Mouse (Mus musculus): ENCODE measurements around the gene Pdxp.
"Not testable (repeated sequence)": the region's sequence is repeated elsewhere in the genome, so short reads cannot be mapped to it uniquely, and the experiment has no call there.

Gene Pdxp

GRCm38 (mm10) chr15:78913632-78914090, at the start of gene Pdxp:
TSS of gene Pdxp (plus strand) at chr15:78913919.
- peak; percentile 98 for DNase-seq

GRCm38 (mm10) chr15:78868398-78868797, 45.3 kb upstream of the Pdxp start:
- DNase-seq, result no peak

GRCm38 (mm10) chr15:78868826-78869233, 44.9 kb upstream of the Pdxp start:
- DNase-seq, result no peak

- DNase-seq, result no peak
Measured at GRCm38 (mm10) chr15:78869775-78870174, 43.9 kb upstream of the Pdxp start.

- DNase-seq, result no peak
Measured at GRCm38 (mm10) chr15:78872021-78872608, 41.6 kb upstream of the Pdxp start.

GRCm38 (mm10) chr15:78873803-78874435, 39.8 kb upstream of the Pdxp start:
- no peak for DNase-seq

- DNase-seq, result no peak
Measured at GRCm38 (mm10) chr15:78874989-78875388, 38.7 kb upstream of the Pdxp start.

- DNase-seq, result no peak
Measured at GRCm38 (mm10) chr15:78875537-78875936, 38.2 kb upstream of the Pdxp start.

GRCm38 (mm10) chr15:78876258-78876696, 37.4 kb upstream of the Pdxp start:
- peak; percentile 77 for DNase-seq

GRCm38 (mm10) chr15:78876991-78877809, 36.5 kb upstream of the Pdxp start, which contains the start of gene Gga1:
TSS of gene Gga1 (plus strand) at chr15:78877190.
- peak; percentile 97 for DNase-seq

- DNase-seq, result no peak
Measured at GRCm38 (mm10) chr15:78877810-78878390, 35.8 kb upstream of the Pdxp start.

GRCm38 (mm10) chr15:78878792-78879516, 34.8 kb upstream of the Pdxp start:
- not testable (repeated sequence) for DNase-seq

GRCm38 (mm10) chr15:78880432-78880831, 33.3 kb upstream of the Pdxp start:
- no peak for DNase-seq

GRCm38 (mm10) chr15:78881828-78882227, 31.9 kb upstream of the Pdxp start:
- DNase-seq, result no peak

- no peak for DNase-seq
Measured at GRCm38 (mm10) chr15:78889401-78889853, 24.3 kb upstream of the Pdxp start.

GRCm38 (mm10) chr15:78892440-78892839, 21.3 kb upstream of the Pdxp start:
- no peak for DNase-seq

- no peak for DNase-seq
Measured at GRCm38 (mm10) chr15:78894726-78895125, 19.0 kb upstream of the Pdxp start.

- no peak for DNase-seq
Measured at GRCm38 (mm10) chr15:78895741-78896140, 18.0 kb upstream of the Pdxp start.

GRCm38 (mm10) chr15:78896149-78896548, 17.6 kb upstream of the Pdxp start:
- no peak for DNase-seq

- no peak for DNase-seq
Measured at GRCm38 (mm10) chr15:78897488-78897887, 16.2 kb upstream of the Pdxp start.

- no peak for DNase-seq
Measured at GRCm38 (mm10) chr15:78898507-78899001, 15.2 kb upstream of the Pdxp start.

- DNase-seq, result no peak
Measured at GRCm38 (mm10) chr15:78899409-78899739, 14.3 kb upstream of the Pdxp start, which contains the start of gene Gm49510. TSS of gene Gm49510 (plus strand) at chr15:78899667.
